Mouse (Mus musculus): ENCODE measurements around the gene Klhdc8b. TPM values are rescaled to one million over a fixed set of nuclear protein-coding genes. Genes with fewer than 3 reads are reported as not detected.

Klhdc8b gene
- polyA plus RNA-seq, 1 experiment from 2014 or later: 82.8 TPM

DNA sequence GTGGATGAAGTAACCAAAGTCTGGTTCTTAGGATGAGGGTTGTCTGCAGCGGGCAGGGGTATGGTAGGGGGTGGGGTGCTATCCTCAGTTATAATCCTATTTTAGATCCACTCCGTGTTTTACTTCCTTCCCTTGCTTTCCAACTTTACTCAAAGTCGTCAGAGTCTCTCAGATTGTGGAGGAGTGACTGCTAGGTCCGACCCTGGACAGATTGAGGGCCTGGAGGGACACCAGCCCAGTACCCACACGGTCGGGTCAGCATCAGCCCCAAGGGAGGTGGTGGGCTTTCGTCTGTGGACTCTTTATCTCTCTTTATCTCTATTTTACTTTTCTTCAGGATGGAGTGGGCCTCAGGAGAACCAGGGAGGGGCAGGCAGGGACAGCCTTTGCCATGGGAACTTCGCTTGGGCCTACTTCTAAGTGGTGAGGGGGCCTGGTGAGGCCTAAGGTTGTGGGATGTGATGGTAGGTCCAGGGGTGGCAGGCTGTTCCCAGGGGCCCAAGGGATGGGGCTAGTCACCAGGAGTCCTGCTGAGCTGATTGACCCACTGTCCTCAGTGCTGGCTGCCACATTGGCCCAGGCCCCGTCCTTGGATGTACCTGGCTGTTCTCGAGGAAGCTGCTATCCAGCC lies 18.5 kb upstream of the Klhdc8b start, which contains the start of gene Lamb2:
Lamb2 (plus strand) TSS at position 16 of the 631 bp plus-strand sequence.
- Histone ChIP-seq H3K27me3 (replicated peaks) (no peaks in the 10 kb centered on the region), H3K36me3 (replicated peaks) (no peaks in the 10 kb centered on the region), H3K4me3 (peak within 1 kb of the TSS; percentile 35), H3K27ac (0 out of 2 replicates have a peak within 1 kb of the TSS, but pooled peaks have one; percentile 45), H3K4me2 (peak within 1 kb of the TSS; percentile 54), H3K9me3 (no peaks in the 10 kb centered on the region), H3K9ac (peak within 1 kb of the TSS; percentile 8), H3K4me1 (peaks cover 18% of the 10 kb centered on the region)
- 8% methylated on average over 10 of the region's 10 CpGs for WGBS
- ATAC-seq (replicated peaks): peak; percentile 60; the same call in 1 of the 2 replicates

DNA sequence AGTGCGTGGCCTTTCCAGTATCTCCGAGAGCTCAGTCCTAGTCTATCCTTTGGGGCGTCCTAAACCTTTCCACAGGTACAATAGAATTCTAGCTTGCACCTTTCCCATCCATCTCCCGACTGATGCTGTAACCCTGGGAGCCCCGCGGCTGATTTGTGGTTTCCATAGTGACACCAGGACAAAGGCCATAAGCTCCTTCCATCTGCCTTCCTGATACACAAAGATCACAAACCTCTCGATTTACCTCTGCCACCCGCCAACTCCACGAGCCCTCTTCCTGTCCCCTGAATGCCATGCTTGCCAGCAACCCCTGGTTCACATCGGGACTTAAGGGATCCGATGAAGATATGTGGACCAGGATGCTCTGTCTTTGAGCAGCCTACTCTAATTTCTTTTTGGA lies 17.9 kb upstream of the Klhdc8b start:
- Histone ChIP-seq H3K27me3 (replicated peaks) (no peaks in the 10 kb centered on the region), H3K9me3 (no peaks in the 10 kb centered on the region), H3K27ac (no peak overlapping the region), H3K4me1 (peaks cover 18% of the 10 kb centered on the region), H3K36me3 (replicated peaks) (no peaks in the 10 kb centered on the region), H3K4me3 (peak overlapping the region; percentile 35), H3K4me2 (peak overlapping the region; percentile 54), H3K9ac (no peak overlapping the region)
- 18% methylated on average over 11 of the region's 11 CpGs for WGBS
- 0 out of 2 replicates have a peak, but pooled peaks have one; percentile 8 for ATAC-seq (replicated peaks)

DNA sequence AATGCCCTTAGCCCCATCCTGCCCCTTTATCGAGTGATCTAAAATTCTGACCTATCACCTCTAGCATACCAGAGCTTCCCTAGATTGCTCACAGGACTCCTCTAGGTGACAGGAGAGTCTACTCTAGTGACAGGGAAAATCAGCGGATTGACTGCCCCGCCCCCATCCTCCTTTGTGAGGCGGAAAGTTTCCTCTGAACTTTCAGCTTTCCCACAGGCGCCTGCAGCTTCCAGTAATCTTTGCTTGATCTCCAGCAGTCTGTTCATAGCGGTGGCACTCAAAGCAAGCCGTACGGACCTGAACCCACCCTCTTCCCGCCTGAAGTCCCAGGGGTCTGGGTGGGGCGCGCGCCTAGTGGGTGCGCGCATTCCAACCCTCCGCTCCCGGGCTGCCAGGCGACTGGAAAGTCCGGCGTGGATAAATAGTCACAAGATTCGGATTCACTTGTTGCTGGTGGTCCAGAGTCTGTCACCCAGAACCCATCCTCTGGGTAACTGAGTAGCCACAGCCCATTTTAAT lies 17.3 kb upstream of the Klhdc8b start:
- H3K27me3 ChIP-seq (replicated peaks): no peaks in the 10 kb centered on the region
- peak overlapping the region; percentile 35 for H3K4me3 ChIP-seq
- under 1% methylated on average over 20 of the region's 20 CpGs for WGBS
- H3K4me2 ChIP-seq: peak overlapping the region; percentile 54
- H3K36me3 ChIP-seq (replicated peaks): no peaks in the 10 kb centered on the region
- ATAC-seq (replicated peaks): 0 out of 2 replicates have a peak, but pooled peaks have one; percentile 53
- H3K9ac ChIP-seq: no peak overlapping the region; the same call in 1 of the 2 replicates
- 0 out of 2 replicates have a peak overlapping the region, but pooled peaks have one; percentile 14 for H3K27ac ChIP-seq
- H3K9me3 ChIP-seq: no peaks in the 10 kb centered on the region
- H3K4me1 ChIP-seq: peaks cover 18% of the 10 kb centered on the region

DNA sequence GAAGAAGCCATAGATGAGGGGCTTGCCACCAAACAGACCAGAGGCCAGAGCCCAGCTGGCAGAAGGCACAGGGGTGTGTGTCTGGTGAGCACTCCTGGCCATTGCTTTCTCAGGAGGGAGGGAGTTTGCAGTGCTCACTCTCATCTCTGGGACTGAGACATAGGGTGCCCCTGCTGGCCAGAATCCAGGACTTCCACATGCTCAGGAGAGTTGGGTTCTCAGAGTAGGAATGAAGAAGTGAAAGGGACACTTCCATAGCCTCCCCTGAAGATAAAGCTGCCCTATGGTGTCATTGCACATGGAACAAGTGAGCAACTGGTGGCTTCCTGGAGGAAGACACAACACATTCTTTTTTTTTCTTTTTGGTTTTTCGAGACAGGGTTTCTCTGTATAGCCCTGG lies 13.1 kb upstream of the Klhdc8b start:
- no peaks in the 10 kb centered on the region for H3K9me3 ChIP-seq
- WGBS: 67% methylated on average over 1 of the region's 1 CpGs
- H3K36me3 ChIP-seq (replicated peaks): no peaks in the 10 kb centered on the region
- H3K4me1 ChIP-seq: peaks cover 11% of the 10 kb centered on the region
- H3K27ac ChIP-seq: no peak overlapping the region
- no peak overlapping the region for H3K4me3 ChIP-seq
- no peak overlapping the region for H3K4me2 ChIP-seq
- H3K27me3 ChIP-seq (replicated peaks): no peaks in the 10 kb centered on the region
- no peak overlapping the region for H3K9ac ChIP-seq
- ATAC-seq (replicated peaks): no peak

DNA sequence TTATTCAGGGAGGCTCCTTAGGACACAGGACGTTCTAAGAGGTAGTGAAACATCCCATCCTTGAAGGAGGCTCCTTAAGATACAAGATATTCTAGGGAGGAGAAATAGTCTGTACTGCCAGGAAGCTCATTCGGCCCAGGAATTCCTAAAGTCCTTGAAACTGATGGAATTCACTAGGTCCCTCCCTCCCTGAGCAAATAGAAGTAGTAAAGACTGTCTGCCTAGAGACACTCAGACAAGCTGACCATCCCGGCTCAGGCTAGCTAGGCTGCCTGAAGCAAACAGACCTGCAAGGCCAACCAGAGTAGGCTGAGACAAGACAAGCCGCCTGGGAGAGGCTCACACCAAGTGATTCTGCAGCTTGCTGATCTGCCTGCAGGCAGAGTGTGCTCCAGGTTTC lies 8.5 kb upstream of the Klhdc8b start:
- no peak for ATAC-seq (replicated peaks)
- Histone ChIP-seq H3K9me3 (no peaks in the 10 kb centered on the region), H3K27me3 (replicated peaks) (no peaks in the 10 kb centered on the region), H3K27ac (no peak overlapping the region), H3K36me3 (replicated peaks) (peaks cover 6% of the 10 kb centered on the region; the same call in 1 of the 2 replicates), H3K4me1 (no peaks in the 10 kb centered on the region), H3K4me2 (no peak overlapping the region), H3K9ac (no peak overlapping the region), H3K4me3 (no peak overlapping the region)
- WGBS: 79% methylated on average over 4 of the region's 4 CpGs

DNA sequence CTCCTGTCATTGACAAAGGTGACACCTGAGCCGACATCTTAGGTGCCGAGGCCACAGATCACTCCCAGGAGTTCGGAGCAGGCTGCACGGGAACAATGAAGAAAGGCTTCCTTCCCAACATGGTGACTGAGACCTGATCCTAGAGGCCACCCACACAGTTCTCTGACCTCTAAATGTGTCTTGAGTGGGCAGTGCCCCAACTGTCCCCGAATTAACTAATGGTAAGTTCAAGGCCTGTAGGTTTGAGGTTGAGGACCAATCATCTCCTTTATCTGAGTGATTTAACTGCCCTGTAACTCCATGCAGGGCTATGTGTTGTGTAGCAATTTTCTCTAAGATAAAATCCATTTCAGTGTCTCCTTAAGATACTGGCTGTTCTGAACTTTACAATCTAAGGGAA lies 8.0 kb upstream of the Klhdc8b start:
- H3K36me3 ChIP-seq (replicated peaks): peaks cover 6% of the 10 kb centered on the region; the same call in 1 of the 2 replicates
- no peak overlapping the region for H3K4me3 ChIP-seq
- no peaks in the 10 kb centered on the region for H3K9me3 ChIP-seq
- H3K4me1 ChIP-seq: no peaks in the 10 kb centered on the region
- H3K4me2 ChIP-seq: no peak overlapping the region
- H3K27ac ChIP-seq: no peak overlapping the region
- WGBS: 88% methylated on average over 5 of the region's 5 CpGs
- no peaks in the 10 kb centered on the region for H3K27me3 ChIP-seq (replicated peaks)
- ATAC-seq (replicated peaks): no peak
- H3K9ac ChIP-seq: no peak overlapping the region

DNA sequence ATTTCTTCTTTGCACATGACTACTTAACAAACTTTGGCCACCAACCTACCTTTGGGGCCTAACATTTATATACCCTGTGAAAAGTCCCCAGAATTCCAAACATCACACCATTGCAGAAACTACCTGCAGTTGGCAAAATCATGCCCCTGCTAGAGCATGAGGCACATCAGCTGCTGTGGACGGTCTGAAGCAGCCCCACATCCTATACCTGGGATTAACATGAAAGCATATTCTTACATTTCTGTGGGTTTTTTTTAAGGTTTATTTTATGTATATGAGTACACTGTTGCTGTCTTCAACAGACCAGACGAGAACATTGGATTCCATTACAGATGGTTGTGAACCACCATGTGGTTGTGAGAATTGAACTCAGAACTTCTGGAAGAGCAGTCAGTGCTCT lies 4.8 kb upstream of the Klhdc8b start:
- Histone ChIP-seq H3K9ac (no peak overlapping the region), H3K4me2 (no peak overlapping the region), H3K27ac (no peak overlapping the region), H3K9me3 (no peaks in the 10 kb centered on the region), H3K4me3 (no peak overlapping the region), H3K27me3 (replicated peaks) (no peaks in the 10 kb centered on the region), H3K36me3 (replicated peaks) (peaks cover 23% of the 10 kb centered on the region), H3K4me1 (peaks cover 12% of the 10 kb centered on the region)
- no peak for ATAC-seq (replicated peaks)
- 93% methylated on average over 2 of the region's 2 CpGs for WGBS

DNA sequence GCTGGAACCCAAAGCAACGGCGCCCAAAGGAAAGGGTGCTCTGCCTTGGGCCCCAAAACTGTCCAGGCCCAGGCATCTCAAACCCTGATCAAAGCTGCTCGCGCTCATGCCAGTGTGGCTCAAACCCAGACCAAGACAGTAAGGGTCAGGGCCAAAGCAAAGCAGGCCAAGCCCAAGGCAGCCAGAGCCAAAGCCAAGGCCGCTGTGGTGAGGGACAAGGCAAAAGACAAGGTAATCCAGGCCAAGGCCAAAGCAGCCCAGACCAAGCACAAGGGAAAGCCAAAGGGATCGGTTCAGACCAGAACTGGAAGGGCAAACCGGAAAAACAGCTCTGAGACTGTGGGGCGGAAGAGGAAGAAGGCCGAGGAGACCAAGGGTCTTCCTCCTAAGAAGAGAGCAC lies 2.3 kb upstream of the Klhdc8b start:
- 93% methylated on average over 9 of the region's 9 CpGs for WGBS
- H3K27ac ChIP-seq: no peak overlapping the region
- no peak overlapping the region for H3K4me3 ChIP-seq
- H3K4me1 ChIP-seq: peaks cover 15% of the 10 kb centered on the region
- H3K27me3 ChIP-seq (replicated peaks): no peaks in the 10 kb centered on the region
- no peak for ATAC-seq (replicated peaks)
- no peak overlapping the region for H3K9ac ChIP-seq
- H3K4me2 ChIP-seq: no peak overlapping the region
- H3K36me3 ChIP-seq (replicated peaks): peaks cover 23% of the 10 kb centered on the region
- H3K9me3 ChIP-seq: no peaks in the 10 kb centered on the region

DNA sequence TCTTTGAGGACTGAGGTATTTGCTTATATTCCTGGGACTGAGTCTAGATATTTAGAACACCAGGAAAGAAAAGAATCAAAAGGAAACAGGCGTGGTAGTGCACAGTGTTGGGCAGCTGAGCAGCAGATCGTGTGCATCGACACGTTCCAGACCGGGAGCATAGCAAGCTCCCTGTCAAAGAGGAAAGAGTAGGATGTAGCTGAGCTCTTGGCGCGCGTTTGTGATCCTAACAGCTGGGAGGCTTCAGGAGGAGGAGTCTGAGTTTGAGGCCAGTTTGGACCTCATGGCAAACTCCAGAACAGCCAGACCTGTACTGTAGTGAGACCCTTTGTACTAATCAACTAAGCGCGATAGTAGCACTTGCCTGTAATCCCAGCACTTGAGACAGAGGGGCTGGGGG lies 811 bp upstream of the Klhdc8b start:
- Histone ChIP-seq H3K9ac (no peak overlapping the region), H3K4me2 (peak overlapping the region; percentile 74; the same call in 1 of the 2 replicates), H3K27ac (no peak overlapping the region), H3K4me3 (no peak overlapping the region), H3K36me3 (replicated peaks) (peaks cover 22% of the 10 kb centered on the region), H3K9me3 (no peaks in the 10 kb centered on the region), H3K27me3 (replicated peaks) (no peaks in the 10 kb centered on the region), H3K4me1 (peaks cover 15% of the 10 kb centered on the region)
- no peak for ATAC-seq (replicated peaks)
- WGBS: 93% methylated on average over 10 of the region's 10 CpGs

DNA sequence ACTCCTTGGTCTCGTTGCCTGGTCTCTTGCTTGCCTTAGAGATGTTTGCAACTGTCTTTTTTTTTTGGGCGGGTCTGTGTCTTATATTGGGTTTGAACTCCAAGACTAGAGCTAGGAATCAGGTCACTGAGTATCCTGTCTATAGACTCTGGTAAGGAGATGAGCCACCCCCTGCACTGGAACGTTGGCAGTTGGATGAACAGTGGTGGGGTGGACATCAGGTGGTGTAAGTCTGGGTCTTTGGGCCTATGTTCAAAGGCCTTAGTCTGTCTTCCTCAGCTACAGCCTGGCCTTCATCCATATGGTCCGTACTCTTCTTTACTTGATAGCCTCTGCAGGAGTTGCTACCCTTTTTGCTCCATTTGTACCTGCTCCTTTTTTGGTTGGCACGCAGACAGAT lies 294 bp upstream of the Klhdc8b start:
- no peaks in the 10 kb centered on the region for H3K27me3 ChIP-seq (replicated peaks)
- no peak for ATAC-seq (replicated peaks)
- peaks cover 20% of the 10 kb centered on the region for H3K36me3 ChIP-seq (replicated peaks)
- no peaks in the 10 kb centered on the region for H3K9me3 ChIP-seq
- H3K4me2 ChIP-seq: peak overlapping the region; percentile 74
- peak overlapping the region; percentile 67 for H3K4me3 ChIP-seq
- no peak overlapping the region for H3K9ac ChIP-seq
- H3K4me1 ChIP-seq: peaks cover 15% of the 10 kb centered on the region
- H3K27ac ChIP-seq: no peak overlapping the region; the same call in 1 of the 2 replicates
- 85% methylated on average over 5 of the region's 5 CpGs for WGBS

DNA sequence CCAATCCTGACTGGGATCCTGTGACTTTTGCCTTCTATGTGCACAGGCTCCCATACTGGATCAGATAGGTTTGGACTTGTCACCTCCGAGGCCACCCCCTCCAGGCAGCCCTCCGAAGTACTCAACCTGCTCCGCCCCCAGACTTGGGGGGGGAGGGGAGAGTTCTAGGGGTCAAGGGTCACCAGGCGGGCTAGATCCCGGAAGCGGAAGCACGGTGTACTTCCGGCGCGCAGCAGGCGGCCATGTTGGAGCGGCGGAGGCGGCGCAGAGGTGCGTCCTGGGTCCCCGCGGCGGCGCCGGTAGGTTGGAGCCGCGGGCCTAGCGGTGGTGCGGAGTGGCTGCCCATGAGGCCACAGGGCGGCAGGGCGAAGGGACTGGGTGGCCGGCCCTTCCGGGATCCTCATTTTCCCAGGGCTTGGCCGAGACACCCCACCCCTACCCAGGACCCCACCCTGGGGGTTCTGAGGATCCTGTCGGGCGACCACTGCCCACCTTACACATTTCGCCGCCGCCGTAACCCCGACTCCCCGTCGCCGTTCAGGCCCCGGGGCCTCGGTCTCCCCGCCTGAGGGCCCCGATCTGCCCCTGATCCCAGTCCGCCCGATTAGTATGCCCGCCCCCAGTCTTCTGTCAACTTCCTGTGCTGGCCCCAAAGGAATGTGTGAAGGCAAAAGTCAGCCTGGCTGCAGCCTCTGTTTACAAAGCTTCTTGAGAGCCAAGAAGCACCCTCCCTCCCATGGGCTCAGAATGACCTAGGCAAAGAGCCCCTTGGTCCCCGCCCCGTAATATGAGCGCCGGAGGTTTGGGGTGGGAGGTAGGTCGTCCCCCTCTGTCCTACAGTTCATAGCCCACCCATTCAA lies 832 bp downstream of the Klhdc8b start, which contains the start of gene Ccdc71:
Ccdc71 (plus strand) TSS at position 209 of the 860 bp plus-strand sequence.
- Histone ChIP-seq H3K4me3 (peak within 1 kb of the TSS; percentile 67), H3K27ac (peak within 1 kb of the TSS; percentile 77), H3K9me3 (no peaks in the 10 kb centered on the region), H3K36me3 (replicated peaks) (peaks cover 17% of the 10 kb centered on the region), H3K4me2 (peak within 1 kb of the TSS; percentile 74), H3K4me1 (peaks cover 15% of the 10 kb centered on the region), H3K27me3 (replicated peaks) (no peaks in the 10 kb centered on the region), H3K9ac (peak within 1 kb of the TSS; percentile 80)
- peak; percentile 81 for ATAC-seq (replicated peaks)
- 1% methylated on average over 39 of the region's 52 CpGs for WGBS

DNA sequence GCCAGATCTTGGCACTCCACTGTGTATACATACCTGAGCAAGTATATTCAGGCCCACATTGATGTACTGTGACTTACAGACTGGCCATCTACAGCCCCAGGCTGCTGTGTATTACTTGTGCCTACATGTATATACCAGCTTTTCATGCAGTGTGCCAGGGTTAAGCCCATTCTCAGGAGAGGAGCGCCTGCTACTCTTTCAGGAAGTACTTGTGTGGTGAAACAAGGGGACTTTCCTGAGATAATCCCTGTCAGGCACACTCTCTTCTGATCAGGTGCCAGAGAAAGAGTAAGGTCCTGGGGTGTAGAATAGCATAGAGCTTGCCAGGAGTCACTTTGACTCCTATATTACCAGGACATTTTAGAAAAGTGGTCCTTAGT lies 1.5 kb downstream of the Klhdc8b start:
- H3K4me1 ChIP-seq: peaks cover 15% of the 10 kb centered on the region
- peak; percentile 22 for ATAC-seq (replicated peaks)
- no peaks in the 10 kb centered on the region for H3K9me3 ChIP-seq
- peak overlapping the region; percentile 74 for H3K4me2 ChIP-seq
- WGBS: 93% methylated on average over 1 of the region's 1 CpGs
- H3K4me3 ChIP-seq: peak overlapping the region; percentile 67
- no peak overlapping the region for H3K9ac ChIP-seq
- no peaks in the 10 kb centered on the region for H3K27me3 ChIP-seq (replicated peaks)
- peak overlapping the region; percentile 77; the same call in 1 of the 2 replicates for H3K27ac ChIP-seq
- peaks cover 17% of the 10 kb centered on the region for H3K36me3 ChIP-seq (replicated peaks)

Data from midbrain, embryonic 15.5 days (tissue).